Mouse (Mus musculus) urinary bladder, postnatal 10 days (tissue): ENCODE measurements around the gene Cdk8.

Source experiments
- DNase-seq: peaks from one replicate; pipeline ENCODE4 v3.0.0; 2022; ENCODE audit warnings: low spot score

The Cdk8 gene

DNA sequence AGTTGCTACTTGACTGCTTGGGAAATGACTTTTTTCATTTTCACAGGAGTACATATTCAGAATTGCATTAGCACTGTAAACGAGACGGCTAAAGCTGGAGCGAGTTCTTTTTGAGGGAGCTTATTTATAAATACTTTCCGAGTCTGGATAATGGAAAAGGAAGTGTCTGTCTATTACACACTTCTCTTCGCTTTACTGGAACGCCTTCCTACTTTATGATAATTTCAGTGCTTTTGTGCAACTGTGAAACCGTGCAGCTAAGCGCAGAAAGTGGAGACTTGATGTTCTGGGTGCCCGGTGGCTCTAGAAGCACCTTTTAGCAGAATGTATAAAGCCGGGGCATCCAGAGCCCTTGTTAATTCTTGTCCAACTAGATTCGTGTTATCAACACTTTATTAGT, 1.8 kb downstream of the Cdk8 start:
- no peak for DNase-seq

DNA sequence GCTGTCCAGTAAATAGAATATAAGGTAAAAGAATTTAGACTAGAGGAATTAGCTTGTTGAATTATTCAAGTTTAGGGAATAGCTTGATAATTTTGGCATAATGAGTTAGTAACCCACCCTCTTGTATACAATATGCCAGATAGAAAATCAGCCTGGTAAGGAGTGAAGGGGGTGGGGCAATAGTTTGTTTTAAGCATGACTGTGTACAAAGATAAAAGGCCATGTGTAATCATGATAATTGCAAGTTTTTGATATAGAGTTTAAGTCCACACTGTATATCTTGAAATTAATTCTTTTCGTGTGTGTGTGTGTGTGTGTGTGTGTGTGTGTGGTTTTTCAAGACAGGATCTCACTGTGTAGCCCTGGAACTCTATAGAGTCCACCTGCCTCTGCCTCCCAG, 3.3 kb downstream of the Cdk8 start:
- no peak for DNase-seq

- no peak for DNase-seq
Measured at GRCm38 (mm10) chr5:146238274-146238673, 7.2 kb downstream of the Cdk8 start.

DNA sequence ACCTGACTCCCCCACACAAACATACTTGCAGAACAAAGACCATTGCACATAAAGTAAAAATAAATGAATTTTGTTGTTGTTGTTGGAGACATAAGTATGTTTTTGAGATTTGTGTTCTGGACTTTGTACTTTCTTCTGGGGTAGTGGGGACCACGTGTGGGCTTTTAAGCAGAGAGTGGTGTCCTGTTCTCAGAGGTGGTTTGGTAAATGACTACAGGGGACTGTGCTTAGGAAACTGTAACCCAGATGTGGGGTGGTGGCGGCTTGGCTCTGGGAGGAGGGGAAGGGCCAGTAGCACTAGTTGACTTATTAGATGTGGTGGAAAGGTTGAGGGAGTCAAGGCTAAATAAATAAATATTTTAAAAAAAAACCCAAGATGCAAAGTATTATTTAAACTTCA, 9.7 kb downstream of the Cdk8 start:
- DNase-seq = no peak

GRCm38 (mm10) chr5:146241202-146241601, 10.2 kb downstream of the Cdk8 start:
- no peak for DNase-seq

- no peak for DNase-seq
Measured at GRCm38 (mm10) chr5:146245193-146245592, 14.2 kb downstream of the Cdk8 start.

DNA sequence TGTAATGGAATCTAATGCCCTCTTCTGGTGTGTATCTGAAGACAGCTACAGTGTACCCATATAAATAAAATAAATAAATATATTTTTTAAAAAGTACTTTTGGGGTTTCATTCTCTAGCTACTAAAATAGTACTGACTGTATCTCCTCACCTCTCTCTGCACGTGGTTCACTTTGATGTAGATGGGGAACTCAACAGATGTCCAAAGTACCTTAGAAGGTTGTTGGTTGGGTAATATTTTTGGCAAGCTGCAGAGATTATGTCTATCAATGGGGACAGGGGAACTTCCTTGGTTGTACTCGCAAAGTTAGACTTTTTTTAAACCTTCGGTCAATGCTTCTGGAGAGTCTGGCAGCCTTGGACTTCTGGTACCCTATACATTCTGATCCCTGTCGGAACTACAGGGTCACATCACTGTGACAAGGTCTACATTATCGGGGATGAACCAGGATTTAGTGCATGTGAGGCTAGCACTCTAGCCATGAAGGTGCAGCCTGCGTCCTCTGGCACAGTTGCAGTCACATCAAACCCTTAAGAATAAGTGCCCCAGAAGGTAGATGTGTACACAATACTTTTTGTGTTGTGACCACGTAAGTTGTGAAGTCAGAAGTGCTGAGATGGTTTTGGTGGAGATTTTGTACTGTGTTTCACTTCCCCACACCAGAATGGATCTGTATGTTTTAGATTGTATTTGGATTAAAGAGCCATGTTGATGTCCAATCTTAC, 14.8 kb downstream of the Cdk8 start:
- no peak for DNase-seq

DNA sequence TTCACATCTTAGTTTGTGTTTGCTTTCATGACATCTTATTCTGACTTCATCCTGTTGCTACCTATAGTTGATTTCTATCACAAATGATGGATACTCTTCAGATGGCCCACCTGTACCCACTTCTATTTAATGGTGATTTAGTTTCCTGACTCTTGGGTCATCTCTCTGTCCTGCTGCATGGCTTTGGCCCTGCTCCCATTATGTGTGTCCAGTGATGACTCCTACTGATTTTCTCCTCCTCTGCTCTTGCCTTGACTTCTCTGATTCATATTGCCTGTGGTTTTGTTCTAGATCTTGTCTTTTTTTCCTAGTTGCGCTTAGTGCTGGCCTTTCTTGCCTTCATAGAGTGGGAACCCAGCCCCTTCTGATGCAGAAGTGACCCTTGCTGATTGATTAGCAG, 15.4 kb downstream of the Cdk8 start:
- DNase-seq = no peak

DNA sequence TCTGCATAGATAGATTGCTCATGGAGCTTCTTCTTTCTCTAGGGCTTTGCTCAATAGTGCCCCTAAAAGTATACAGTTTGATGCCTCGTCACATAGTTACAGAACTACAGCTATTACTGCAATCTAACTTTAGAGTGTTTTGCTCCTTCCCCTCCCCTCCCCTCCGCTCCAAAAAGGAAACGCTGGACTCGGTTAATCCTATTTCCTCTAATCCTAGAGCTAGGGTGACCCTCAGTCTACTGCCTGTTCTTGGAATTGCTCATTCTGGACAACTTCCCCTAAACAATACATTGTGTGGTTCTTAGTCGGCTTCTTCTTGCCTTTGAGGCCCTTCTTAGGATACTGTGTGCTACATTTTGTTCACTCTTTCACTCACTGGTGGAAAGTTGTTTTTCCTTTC, 16.7 kb downstream of the Cdk8 start:
- DNase-seq = no peak

DNA sequence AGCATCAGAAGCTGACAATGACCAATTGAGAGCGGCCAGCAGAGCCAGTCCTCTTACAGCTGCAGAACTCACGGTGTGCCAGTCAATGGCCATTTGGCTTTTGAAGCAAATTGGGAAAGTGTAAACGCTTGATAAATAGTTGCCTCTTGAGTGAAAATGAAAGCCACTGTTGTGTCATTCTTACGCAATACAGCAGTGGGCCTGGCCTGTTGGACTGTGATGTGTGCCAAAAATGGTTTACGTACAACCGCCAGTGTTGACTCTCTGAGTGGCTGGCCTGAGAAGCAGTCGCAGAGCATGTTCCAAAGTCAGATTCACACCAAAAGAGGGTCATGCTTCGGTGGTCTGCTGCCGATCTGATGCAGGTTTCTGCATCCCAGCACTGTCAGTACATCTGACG, 17.7 kb downstream of the Cdk8 start:
- DNase-seq = no peak

DNA sequence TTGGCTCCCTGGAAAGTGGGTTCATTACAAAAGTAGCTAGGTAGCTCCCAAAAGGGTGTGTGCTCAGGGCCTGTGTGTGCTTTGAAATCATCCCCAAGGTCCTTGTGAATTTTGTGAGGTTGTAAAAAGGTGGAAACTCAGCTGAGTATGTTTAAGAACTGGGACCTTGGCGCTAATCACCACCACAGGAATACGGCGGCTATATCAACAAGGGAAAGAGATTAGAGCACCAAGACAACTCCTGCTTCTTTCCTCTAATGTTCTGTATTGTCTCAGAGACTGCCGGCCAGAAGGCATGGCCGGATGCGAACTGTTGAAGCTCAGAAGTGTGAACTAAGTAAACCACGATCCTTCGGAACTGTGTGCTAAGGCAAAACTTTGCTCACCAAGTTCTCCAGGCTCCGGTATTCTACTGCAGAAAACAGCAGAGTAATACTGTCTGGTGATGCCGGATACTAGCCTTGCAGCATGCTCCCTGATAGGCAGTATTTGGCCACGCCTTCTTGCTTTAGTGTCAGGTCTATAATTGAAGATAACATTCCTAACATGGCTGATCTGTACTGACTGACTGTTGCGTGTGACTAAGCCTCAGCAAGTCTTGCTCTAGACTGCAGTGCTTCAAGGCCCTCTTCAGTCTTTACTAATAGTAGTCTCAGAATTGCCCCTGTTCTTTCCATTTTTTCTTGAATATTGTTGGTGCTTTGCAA, 19.5 kb downstream of the Cdk8 start:
- no peak for DNase-seq

- no peak for DNase-seq
Measured at GRCm38 (mm10) chr5:146251663-146252429, 20.8 kb downstream of the Cdk8 start.

DNA sequence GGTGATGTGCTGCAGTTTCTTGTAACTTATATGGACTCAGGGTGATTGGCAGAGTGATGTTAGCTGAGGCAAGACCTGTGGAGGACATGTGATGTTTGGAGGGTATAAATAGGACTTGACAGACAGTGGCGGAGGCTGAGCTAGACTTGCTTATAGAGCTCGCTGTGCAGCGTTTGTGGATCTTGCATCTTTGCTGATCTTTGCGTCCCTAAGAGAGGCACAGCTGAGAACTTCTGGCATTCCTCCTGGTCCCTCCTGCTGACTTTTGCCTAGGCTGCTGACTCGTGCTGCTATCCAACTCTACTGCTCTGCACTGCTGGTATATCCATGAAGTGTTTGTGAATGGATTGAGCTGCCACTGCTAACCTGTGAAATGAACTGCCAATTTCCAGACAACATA, 22.6 kb downstream of the Cdk8 start:
- no peak for DNase-seq

GRCm38 (mm10) chr5:146260003-146260402, 29.0 kb downstream of the Cdk8 start:
- DNase-seq = no peak

DNA sequence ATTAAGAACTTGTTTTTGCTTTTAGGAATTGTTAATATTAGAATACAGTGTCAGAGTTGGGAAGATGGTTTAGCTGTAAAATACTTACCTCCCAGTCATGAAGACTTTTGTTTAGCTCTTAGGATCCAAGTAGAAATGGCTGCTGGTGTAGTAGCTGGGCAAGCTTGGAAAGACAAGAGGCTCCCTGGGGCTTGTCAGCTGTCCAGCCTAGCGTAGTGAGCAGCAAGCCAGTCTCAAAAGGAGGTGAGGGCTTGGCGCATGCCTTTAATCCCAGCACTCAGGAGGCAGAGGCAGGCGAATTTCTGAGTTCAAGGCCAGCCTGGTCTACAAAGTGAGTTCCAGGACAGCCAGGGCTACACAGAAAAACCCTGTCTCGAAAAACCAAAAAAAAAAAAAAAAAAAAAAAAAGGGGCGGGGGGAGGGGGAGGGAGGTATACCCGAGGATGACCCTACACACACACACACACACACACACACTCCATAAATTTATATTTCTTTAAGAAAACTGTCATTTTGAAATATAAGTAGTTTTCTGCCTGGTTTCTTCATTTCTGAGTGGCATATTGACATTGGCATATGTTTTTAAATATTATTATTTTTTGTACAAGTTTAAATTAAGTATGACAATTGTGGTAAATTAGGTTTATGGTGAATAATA, 35.0 kb downstream of the Cdk8 start:
- no peak for DNase-seq

DNA sequence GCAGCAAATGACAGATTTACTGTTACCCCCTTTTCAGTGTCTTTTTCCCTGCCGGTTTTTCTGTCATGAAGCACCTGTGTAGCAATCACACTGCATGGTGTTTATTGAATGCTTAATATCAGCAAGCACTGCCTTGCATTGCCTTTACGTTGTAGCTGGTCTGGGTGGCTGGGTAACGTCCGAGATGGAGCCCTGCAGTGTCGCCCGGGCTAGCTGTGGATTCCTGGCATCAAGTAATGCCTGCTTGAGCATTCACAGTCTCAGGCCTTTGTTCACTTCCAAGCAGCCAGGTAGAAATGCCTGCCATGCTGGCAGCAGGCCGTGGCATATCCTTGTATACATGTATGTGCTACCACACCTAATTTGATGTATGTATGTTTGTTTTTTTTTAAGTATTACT, 36.7 kb downstream of the Cdk8 start:
- no peak for DNase-seq

DNA sequence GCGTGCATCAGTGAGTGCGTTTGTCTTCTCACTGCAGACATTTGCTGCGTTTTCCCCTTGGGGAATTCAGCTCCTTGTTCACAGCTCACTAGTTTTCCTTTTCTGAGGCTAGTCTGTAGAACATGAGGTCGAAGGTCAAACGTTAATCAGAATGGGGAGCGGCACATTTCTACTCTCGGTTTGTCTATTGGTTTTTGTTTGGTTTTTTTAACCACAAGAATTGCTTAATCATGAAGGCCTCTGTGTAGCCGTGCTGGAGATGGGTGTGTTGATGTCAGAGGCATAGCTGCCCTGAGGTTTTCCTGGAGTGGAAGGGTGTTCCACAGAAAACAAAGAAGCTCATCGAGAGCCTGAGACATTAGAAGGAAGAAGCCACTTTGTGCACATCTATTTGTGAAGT, 39.6 kb downstream of the Cdk8 start:
- no peak for DNase-seq

DNA sequence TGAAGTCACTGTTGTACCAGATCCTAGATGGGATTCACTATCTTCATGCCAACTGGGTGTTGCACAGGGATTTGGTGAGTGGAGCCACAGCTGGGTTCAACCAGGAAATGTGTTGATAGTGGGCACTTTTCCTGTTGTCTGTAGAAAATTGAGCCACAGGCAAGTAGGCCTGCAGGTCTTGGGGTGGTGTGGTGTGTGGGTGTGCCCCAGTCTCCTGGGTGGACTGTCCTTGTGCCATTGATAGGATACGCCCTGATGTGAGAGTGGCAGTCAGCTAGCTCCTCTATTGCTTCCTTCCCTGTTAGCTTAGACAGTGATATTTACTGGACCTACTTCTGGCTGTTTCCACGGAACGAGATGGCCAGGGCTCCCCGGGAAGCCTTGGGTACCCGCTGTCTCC, 40.6 kb downstream of the Cdk8 start:
- DNase-seq = no peak

DNA sequence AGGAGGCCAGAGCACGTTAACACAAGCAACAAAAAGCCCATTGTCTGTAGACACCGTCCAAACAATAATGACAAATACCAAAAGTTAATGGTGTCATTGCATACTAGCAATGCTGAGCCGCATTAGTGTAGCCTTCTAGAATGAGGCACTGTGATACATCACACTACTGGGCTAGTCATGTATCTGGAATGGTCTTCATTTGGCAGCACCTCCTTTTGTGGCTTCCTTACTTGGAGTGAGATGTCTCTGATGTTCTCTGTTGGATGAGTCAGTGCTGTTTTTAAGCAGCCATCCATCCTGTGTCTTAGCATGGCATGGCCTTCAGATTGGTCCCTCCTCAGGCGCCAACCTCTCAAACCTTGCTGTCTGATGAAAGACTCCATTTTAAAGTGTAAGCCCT, 42.1 kb downstream of the Cdk8 start:
- no peak for DNase-seq

- DNase-seq = no peak
Measured at GRCm38 (mm10) chr5:146274420-146275045, 43.5 kb downstream of the Cdk8 start.

GRCm38 (mm10) chr5:146277513-146277912, 46.5 kb downstream of the Cdk8 start:
- DNase-seq = no peak

GRCm38 (mm10) chr5:146280012-146280411, 49.0 kb downstream of the Cdk8 start:
- no peak for DNase-seq
